In genomic region chr3:104407506-104407905, GRCm38 (mm10) we compare ENCODE assay signal across 19 mouse cellular contexts.
DNase-seq lines count a peak whose midpoint lies in the region; ATAC-seq lines count a peak whose summit lies in the region.
"Had no signal": no experiment of that assay in that cellular context is flagged by ENCODE, and none has a peak within 500 bp of the region (broad histone marks: within the 10 kb centered on the region; RNA-seq: fewer than 3 reads in every experiment).

No protein-coding gene starts in this region.

- WGBS in midbrain, embryonic 11.5 days = 91% methylated on average over 7 of the region's 7 CpGs

- no peaks in the 10 kb centered on the region for H3K27me3 ChIP-seq in midbrain, embryonic 11.5 days (ENCODE audit: control insufficient read depth, insufficient read depth, low read length)
- H3K27me3 ChIP-seq: forebrain, embryonic 15.5 days had no signal

- peak; percentile 15 to 33 for DNase-seq in frontal cortex, postnatal 36 days (ENCODE audit: low spot score in 2 of 2)
- DNase-seq in frontal cortex, postnatal 25 days (ENCODE audit: low spot score in 2 of 2) = no peak
- DNase-seq in right cerebral cortex, adult 18-20 months = peak; percentile 37
- no peak for DNase-seq in right cerebral cortex, postnatal 10 days (ENCODE audit: low spot score in 2 of 2)
- peak; percentile 68 for DNase-seq in fat pad, adult 2 months (ENCODE audit: extremely low read depth, low read depth, low spot score)
- no peak for DNase-seq in midbrain, embryonic 11.5 days (ENCODE audit: low spot score, missing footprints)
- DNase-seq in thymus, postnatal 4 days = no peak
- DNase-seq: adrenal gland, postnatal 10 days; cerebellum, adult 8-10 months; cerebellum, postnatal 36 days; embryo, embryonic 11 days; heart, postnatal 4 days; kidney, adult 8-10 months; kidney, postnatal 10 days; layer of hippocampus, postnatal 36 days had no signal

- no peak overlapping the region for H3K4me3 ChIP-seq in midbrain, embryonic 11.5 days (ENCODE audit: low read depth, low read length)
- H3K4me3 ChIP-seq: forebrain, embryonic 15.5 days; heart, embryonic 10.5 days had no signal

- no peak overlapping the region for H3K9ac ChIP-seq in midbrain, embryonic 11.5 days (ENCODE audit: low read length)
- H3K9ac ChIP-seq: forebrain, embryonic 15.5 days had no signal

- H3K27ac ChIP-seq in midbrain, embryonic 11.5 days (ENCODE audit: low read depth, low read length) = no peak overlapping the region
- H3K27ac ChIP-seq: forebrain, embryonic 15.5 days; heart, embryonic 10.5 days; stomach, postnatal 0 days had no signal

- no peak for ATAC-seq in midbrain, embryonic 11.5 days (ENCODE audit: low FRiP score)
- ATAC-seq: forebrain, embryonic 15.5 days; inflammation-experienced regulatory T-cells, adult 6 months had no signal

- H3K4me1 ChIP-seq in midbrain, embryonic 11.5 days (ENCODE audit: control insufficient read depth, insufficient read depth, low read length) = no peaks in the 10 kb centered on the region
- H3K4me1 ChIP-seq: forebrain, embryonic 15.5 days had no signal

- H3K4me2 ChIP-seq in midbrain, embryonic 11.5 days = no peak overlapping the region
- H3K4me2 ChIP-seq: forebrain, embryonic 15.5 days had no signal

- H3K36me3 ChIP-seq in midbrain, embryonic 11.5 days (ENCODE audit: control insufficient read depth, insufficient read depth, low read length) = no peaks in the 10 kb centered on the region
- H3K36me3 ChIP-seq: forebrain, embryonic 15.5 days; heart, embryonic 10.5 days had no signal

- no peaks in the 10 kb centered on the region for H3K9me3 ChIP-seq in midbrain, embryonic 11.5 days (ENCODE audit: control insufficient read depth, low read length)
- H3K9me3 ChIP-seq: forebrain, embryonic 15.5 days; heart, embryonic 10.5 days had no signal

Comparison
In these comparisons a context has a peak if more than half of its experiments do, and no peak if none do; other contexts are left out.
1. DNase-seq: peak in frontal cortex, postnatal 36 days (2 of 2), right cerebral cortex, adult 18-20 months (single experiment) and fat pad, adult 2 months (single experiment); none in frontal cortex, postnatal 25 days (0 of 2), right cerebral cortex, postnatal 10 days (0 of 2), midbrain, embryonic 11.5 days (single experiment) and thymus, postnatal 4 days (single experiment).